Mouse (Mus musculus) heart, adult 9 months (tissue): ENCODE results near the gene Wdr1.
"Not testable (repeated sequence)": the region's sequence is repeated elsewhere in the genome, so short reads cannot be mapped to it uniquely, and the experiment has no call there.

Experiments used
- DNase-seq, 2 experiments: peaks; one replicate each; pipeline ENCODE4 v3.0.0; 2022; ENCODE audit warnings: low spot score in 2 of 2

The Wdr1 gene

GRCm38 (mm10) chr5:38563121-38563520, at the start of gene Wdr1:
Wdr1 (minus strand) TSS chr5:38563221.
- no peak for DNase-seq

GRCm38 (mm10) chr5:38611118-38611517, 48.1 kb upstream of the Wdr1 start:
- DNase-seq = no peak

GRCm38 (mm10) chr5:38608219-38608618, 45.2 kb upstream of the Wdr1 start:
- DNase-seq = not testable (repeated sequence)

- no peak for DNase-seq
Measured at GRCm38 (mm10) chr5:38598647-38599304, 35.8 kb upstream of the Wdr1 start.

GRCm38 (mm10) chr5:38588924-38589323, 25.9 kb upstream of the Wdr1 start:
- DNase-seq = no peak

- DNase-seq = no peak
Measured at GRCm38 (mm10) chr5:38585450-38585849, 22.4 kb upstream of the Wdr1 start.

GRCm38 (mm10) chr5:38583026-38583425, 20.0 kb upstream of the Wdr1 start:
- no peak for DNase-seq

- DNase-seq = no peak
Measured at GRCm38 (mm10) chr5:38580703-38581102, 17.7 kb upstream of the Wdr1 start.

- no peak for DNase-seq
Measured at GRCm38 (mm10) chr5:38570876-38571275, 7.9 kb upstream of the Wdr1 start.

- no peak for DNase-seq
Measured at GRCm38 (mm10) chr5:38568652-38569051, 5.6 kb upstream of the Wdr1 start.

- no peak for DNase-seq
Measured at GRCm38 (mm10) chr5:38564831-38565230, 1.8 kb upstream of the Wdr1 start.

- peak; percentile 98 to 99 for DNase-seq
Measured at GRCm38 (mm10) chr5:38561426-38562024, 1.5 kb downstream of the Wdr1 start.

GRCm38 (mm10) chr5:38560586-38561425, 2.2 kb downstream of the Wdr1 start:
- DNase-seq = peak; percentile 54 to 71

GRCm38 (mm10) chr5:38558831-38559230, 4.2 kb downstream of the Wdr1 start:
- DNase-seq = peak in 1 of 2 experiments; percentile 27

- DNase-seq = no peak
Measured at GRCm38 (mm10) chr5:38557811-38558210, 5.2 kb downstream of the Wdr1 start.

GRCm38 (mm10) chr5:38556406-38556805, 6.6 kb downstream of the Wdr1 start:
- no peak for DNase-seq

GRCm38 (mm10) chr5:38553953-38554352, 9.1 kb downstream of the Wdr1 start:
- DNase-seq = peak; percentile 25 to 55

- no peak for DNase-seq
Measured at GRCm38 (mm10) chr5:38553491-38553890, 9.5 kb downstream of the Wdr1 start.

- DNase-seq = no peak
Measured at GRCm38 (mm10) chr5:38552615-38553014, 10.4 kb downstream of the Wdr1 start.

- no peak for DNase-seq
Measured at GRCm38 (mm10) chr5:38550221-38550768, 12.7 kb downstream of the Wdr1 start.

- peak; percentile 37 to 51 for DNase-seq
Measured at GRCm38 (mm10) chr5:38549461-38549909, 13.5 kb downstream of the Wdr1 start.

GRCm38 (mm10) chr5:38547375-38547774, 15.6 kb downstream of the Wdr1 start:
- peak in 1 of 2 experiments; percentile 22 for DNase-seq
